Mouse (Mus musculus) C2C12 (cell line): ENCODE data around the gene Wnt11.

Experiments
- CTCF ChIP-seq: IDR thresholded peaks from one replicate; pipeline ENCODE4 v1.5.1; 2011; ENCODE audit not compliant: control insufficient read depth, insufficient read depth, insufficient read length
- MAX ChIP-seq: IDR thresholded peaks from one replicate; pipeline ENCODE4 v1.6.1; 2011; ENCODE audit warnings: mild to moderate bottlenecking, control low read depth
- USF1 ChIP-seq: IDR thresholded peaks from one replicate; pipeline ENCODE4 v1.6.1; 2011; ENCODE audit warnings: low read depth, mild to moderate bottlenecking, control low read depth, moderate library complexity

DNA sequence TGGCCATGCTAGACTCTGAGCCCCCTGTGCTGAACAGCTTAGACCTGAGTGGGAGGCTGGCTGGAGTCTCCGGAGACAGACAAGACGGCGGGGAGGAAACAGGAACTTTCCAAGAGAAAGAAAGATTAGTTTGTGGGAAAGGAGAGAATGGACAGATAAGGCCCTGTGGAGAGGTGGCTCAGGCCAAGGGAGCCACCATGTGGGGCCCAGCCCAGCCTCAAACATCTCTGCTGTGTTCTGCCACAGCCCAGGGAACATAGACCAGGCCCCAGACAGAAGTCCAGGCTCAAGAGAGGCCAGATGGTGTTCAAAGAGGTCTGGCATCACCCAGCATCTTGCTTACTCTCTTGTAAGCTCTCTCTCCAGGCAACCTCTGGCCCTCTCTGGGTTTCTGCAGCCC is 22.2 kb downstream of the Wnt11 start:
- no peak for TF ChIP-seq CTCF
- TF ChIP-seq MAX, result no peak
- no peak for TF ChIP-seq USF1
